Mouse (Mus musculus) testis, adult 2 months (tissue): ENCODE measurements at regions not wholly inside any gene's neighbourhood (a gene's known extent, or its start where the extent isn't known, plus 50 kb on each side); places are given as distances from the start of the nearest gene placed in this dataset.

ENCODE experiments used
- CTCF ChIP-seq: fragments of 200-500 bp; IDR thresholded peaks from 2 replicates; pipeline ENCODE4 v1.5.1; 2012; ENCODE audit warnings: low read depth, mild to moderate bottlenecking, inconsistent platforms, low read length, moderate library complexity; ENCODE audit not compliant: control insufficient read depth, insufficient read depth, insufficient replicate concordance
- POLR2A ChIP-seq: fragments of 200-500 bp; IDR thresholded peaks from 2 replicates; pipeline ENCODE4 v1.6.1; 2012; ENCODE audit warnings: low read depth, mild to moderate bottlenecking, inconsistent platforms, low read length, moderate library complexity; ENCODE audit not compliant: control insufficient read depth

- TF ChIP-seq POLR2A (no peak), CTCF (no peak)
Observed at GRCm38 (mm10) chr1:194241111-194241510, 376.9 kb upstream of the Plxna2 start.
